Comparison of ENCODE assay signal across 8 mouse cellular contexts in genomic region chr7:73555918-73556580, GRCm38 (mm10). TPM values are rescaled to one million over a fixed set of nuclear protein-coding genes. Genes with fewer than 3 reads are reported as not detected.
DNase-seq lines count a peak whose midpoint lies in the region; ATAC-seq and TF ChIP-seq lines count a peak whose summit lies in the region.

No protein-coding gene starts in this region.

- H3K4me2 ChIP-seq in kidney, postnatal 0 days (ENCODE audit: low read length): peak overlapping the region; percentile 60
- peak overlapping the region; percentile 48 for H3K4me2 ChIP-seq in hindbrain, embryonic 16.5 days (ENCODE audit: low read length)
- peak overlapping the region; percentile 60 for H3K4me2 ChIP-seq in myocyte (ENCODE audit: low read depth)

- H3K27me3 ChIP-seq in kidney, postnatal 0 days (ENCODE audit: insufficient read depth, low read length): no peaks in the 10 kb centered on the region
- no peaks in the 10 kb centered on the region for H3K27me3 ChIP-seq in hindbrain, embryonic 16.5 days (replicated peaks; ENCODE audit: control insufficient read depth, insufficient read depth, low read length)
- no peaks in the 10 kb centered on the region for H3K27me3 ChIP-seq in myocyte (ENCODE audit: control insufficient read depth, insufficient read depth, insufficient read length)

- peaks cover 10% of the 10 kb centered on the region for H3K4me1 ChIP-seq in kidney, postnatal 0 days (replicated peaks; ENCODE audit: insufficient read depth, low read length)
- H3K4me1 ChIP-seq in cortical plate, adult 2 months (ENCODE audit: control insufficient read depth, insufficient read depth, low read length): peaks cover 2% of the 10 kb centered on the region; the same call in 1 of the 2 replicates
- H3K4me1 ChIP-seq in hindbrain, embryonic 16.5 days (ENCODE audit: control insufficient read depth, insufficient read depth, low read depth, low read length): peaks cover 19% of the 10 kb centered on the region

- WGBS in kidney, postnatal 0 days: 3% methylated on average over 4 of the region's 4 CpGs
- WGBS in hindbrain, embryonic 16.5 days: 9% methylated on average over 4 of the region's 4 CpGs

- TF ChIP-seq POLR2A in cortical plate, adult 2 months (IDR thresholded peaks at IDR 0.05; ENCODE audit: extremely low read depth, insufficient read depth, low read length): no peak
- no peak for TF ChIP-seq POLR2A in myocyte (IDR thresholded peaks at IDR 0.05; ENCODE audit: insufficient read length, low read depth)

- H3K9ac ChIP-seq in kidney, postnatal 0 days (ENCODE audit: low read depth, low read length): peak overlapping the region; percentile 100
- H3K9ac ChIP-seq in hindbrain, embryonic 16.5 days (ENCODE audit: low read depth, low read length): no peak overlapping the region; the same call in 1 of the 2 replicates

- H3K79me2 ChIP-seq in myocyte (ENCODE audit: control insufficient read depth, insufficient read depth): peaks cover 65% of the 10 kb centered on the region

- DNase-seq in kidney, postnatal 0 days (ENCODE audit: low spot score): peak; percentile 77
- DNase-seq in kidney, adult 11 months: no peak
- DNase-seq in right cerebral cortex, adult 18-20 months: no peak
- DNase-seq in cerebellum, postnatal 14 days: no peak
- no peak for DNase-seq in adrenal gland, adult 8-10 months

- no peak overlapping the region for H3ac ChIP-seq in myocyte (ENCODE audit: control insufficient read depth, insufficient read length)

- H3K27ac ChIP-seq in kidney, postnatal 0 days: no peak overlapping the region
- H3K27ac ChIP-seq in cortical plate, adult 2 months (ENCODE audit: insufficient read depth, low read length): no peak overlapping the region
- H3K27ac ChIP-seq in hindbrain, embryonic 16.5 days (ENCODE audit: low read depth, low read length): no peak overlapping the region

- ATAC-seq in kidney, postnatal 0 days (replicated peaks; ENCODE audit: low FRiP score, low read depth): no peak
- ATAC-seq in hindbrain, embryonic 16.5 days: no peak

- H3K9me3 ChIP-seq in kidney, postnatal 0 days (replicated peaks; ENCODE audit: low read length): no peaks in the 10 kb centered on the region
- H3K9me3 ChIP-seq in hindbrain, embryonic 16.5 days (ENCODE audit: control insufficient read depth, low read length): no peaks in the 10 kb centered on the region

- H3K4me3 ChIP-seq in kidney, postnatal 0 days (replicated peaks; ENCODE audit: low read depth, low read length): peak overlapping the region; percentile 100
- H3K4me3 ChIP-seq in cortical plate, adult 2 months (ENCODE audit: insufficient read depth, low read length): peak overlapping the region; percentile 50
- H3K4me3 ChIP-seq in hindbrain, embryonic 16.5 days (ENCODE audit: low read length): peak overlapping the region; percentile 87
- H3K4me3 ChIP-seq in myocyte: peak overlapping the region; percentile 79

- 0 out of 2 replicates have a peak, but pooled peaks cover 3% of the 10 kb centered on the region for H3K36me3 ChIP-seq in kidney, postnatal 0 days (ENCODE audit: insufficient read depth, low read length)
- no peaks in the 10 kb centered on the region for H3K36me3 ChIP-seq in hindbrain, embryonic 16.5 days (ENCODE audit: control insufficient read depth, insufficient read depth, low read length)
- H3K36me3 ChIP-seq in myocyte (ENCODE audit: control insufficient read depth, insufficient read depth): peaks cover 20% of the 10 kb centered on the region

- no peak for TF ChIP-seq CTCF in kidney, postnatal 0 days (IDR thresholded peaks at IDR 0.05; ENCODE audit: low read depth)
- no peak for TF ChIP-seq CTCF in cortical plate, adult 2 months (IDR thresholded peaks at IDR 0.05; ENCODE audit: extremely low read depth, insufficient read depth, low read length)

TF ChIP-seq in myocyte, 11 proteins besides CTCF, POLR2A, EP300 and RAD21:
- no peak for TF ChIP-seq MYOD1 (IDR thresholded peaks at IDR 0.05; ENCODE audit: control insufficient read depth in 1 of 3, insufficient read length in 2 of 3, low read depth in 2 of 3)
- TF ChIP-seq CEBPB (IDR thresholded peaks at IDR 0.05; ENCODE audit: insufficient read depth, poor library complexity, severe bottlenecking): no peak
- no peak for TF ChIP-seq TCF12 (IDR thresholded peaks at IDR 0.05; ENCODE audit: insufficient read depth, poor library complexity, severe bottlenecking)
- TF ChIP-seq SRF (IDR thresholded peaks at IDR 0.05; ENCODE audit: control insufficient read depth, insufficient read length, low read depth): no peak
- no peak for TF ChIP-seq MAX (IDR thresholded peaks at IDR 0.05; ENCODE audit: low read depth)
- no peak for TF ChIP-seq TCF3 (IDR thresholded peaks at IDR 0.05; ENCODE audit: insufficient read length, low read depth)
- no peak for TF ChIP-seq POLR2AphosphoS2 (IDR thresholded peaks at IDR 0.05; ENCODE audit: insufficient read length, low read depth)
- no peak for TF ChIP-seq USF1 (IDR thresholded peaks at IDR 0.05; ENCODE audit: low read depth)

RNA-seq across cellular contexts. Expression of gene Chd2, which starts 14.4 kb away (rescaled TPM):
- polyA plus RNA-seq in kidney, postnatal 0 days (2015; fragmentation: Nextera tagmentation; extraction: Ambion mirVana): 41.6 and 44.1 TPM in 2 replicates
- 31.6 and 33.5 TPM in 2 replicates for polyA plus RNA-seq in cortical plate, adult 2 months (2012; rRNA removed)
- polyA plus RNA-seq in hindbrain, embryonic 16.5 days (2015; fragmentation: Nextera tagmentation; extraction: Ambion mirVana): 34.0 and 35.3 TPM in 2 replicates
- 7.9 TPM for polyA plus RNA-seq in myocyte (2012; fragmentation: generic; extraction: Trizol)
- total RNA-seq in adrenal gland, adult 8-10 months (2022): 10 to 100 TPM; 38.6 to 65.5 (median 49.7) TPM

Comparison
In these comparisons a context has a peak if more than half of its experiments do, and no peak if none do; other contexts are left out.
1. H3K4me3 ChIP-seq: peak in every context shown above with its lines; median percentile 100 in kidney, postnatal 0 days; 87 in hindbrain, embryonic 16.5 days; 79 in myocyte; 50 in cortical plate, adult 2 months.